In the genomic region with DNA sequence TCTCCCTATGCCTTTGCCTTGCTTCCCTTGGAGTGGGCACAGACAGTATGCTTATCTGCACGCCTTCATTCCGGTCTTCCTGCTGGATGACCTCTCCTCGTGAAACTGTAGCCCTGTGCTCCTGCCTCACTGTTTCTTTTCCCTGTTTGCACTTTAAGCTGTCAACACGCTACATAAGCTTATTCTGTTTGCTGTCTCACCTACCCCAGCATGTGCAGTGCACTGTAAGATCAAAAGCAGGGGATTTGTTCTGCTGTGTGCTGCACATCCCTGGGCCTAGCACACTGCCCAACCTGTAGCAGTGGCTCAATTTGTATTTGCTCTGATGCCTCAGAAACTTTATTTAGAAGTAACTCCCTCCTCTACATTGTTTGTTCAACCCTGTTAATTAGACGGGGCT, we compare ENCODE assay signal across 27 mouse cellular contexts.
"Had no signal": no experiment of that assay in that cellular context is flagged by ENCODE, and none has a peak within 500 bp of the region (broad histone marks: within the 10 kb centered on the region; RNA-seq: fewer than 3 reads in every experiment).

No protein-coding gene starts in this region.

- H3K4me3 ChIP-seq: gastrocnemius, adult 2 months; hindbrain, embryonic 10.5 days; hindbrain, embryonic 12.5 days; intestine, embryonic 15.5 days; layer of hippocampus, adult 2 months; left cerebral cortex, adult 2 months; limb, embryonic 10.5 days; limb, embryonic 12.5 days; liver, embryonic 13.5 days; liver, embryonic 15.5 days had no signal

- H3K27me3 ChIP-seq: hindbrain, embryonic 12.5 days; intestine, embryonic 15.5 days; liver, embryonic 13.5 days; liver, embryonic 15.5 days had no signal

- H3K4me1 ChIP-seq: intestine, embryonic 15.5 days; liver, embryonic 13.5 days; liver, embryonic 15.5 days had no signal

- H3K9me3 ChIP-seq: hindbrain, embryonic 10.5 days; hindbrain, embryonic 12.5 days; intestine, embryonic 15.5 days; limb, embryonic 10.5 days; liver, embryonic 13.5 days; liver, embryonic 15.5 days had no signal

- H3K36me3 ChIP-seq: hindbrain, embryonic 10.5 days; hindbrain, embryonic 12.5 days; intestine, embryonic 15.5 days; limb, embryonic 10.5 days; limb, embryonic 12.5 days; liver, embryonic 13.5 days; liver, embryonic 15.5 days had no signal

- ATAC-seq: forebrain, embryonic 16.5 days; hindbrain, embryonic 16.5 days; inflammation-experienced regulatory T-cells, adult 6 months; intestine, embryonic 15.5 days; intestine, postnatal 0 days; liver, postnatal 0 days had no signal

- DNase-seq: gastrocnemius, adult 2 months; gastrocnemius, postnatal 10 days; gastrocnemius, postnatal 25 days; heart, adult 18-20 months; heart, postnatal 4 days; kidney, adult 18-20 months; kidney, adult 8-10 months; kidney, postnatal 10 days; kidney, postnatal 25 days; kidney, postnatal 4 days; liver; liver, embryonic 13.5 days; liver, postnatal 0 days had no signal

- H3K27ac ChIP-seq: gastrocnemius, adult 2 months; hindbrain, embryonic 10.5 days; hindbrain, embryonic 12.5 days; hindbrain, embryonic 14.5 days; intestine, embryonic 15.5 days; layer of hippocampus, adult 2 months; left cerebral cortex, adult 2 months; limb, embryonic 10.5 days; limb, embryonic 12.5 days; liver, embryonic 13.5 days; liver, embryonic 15.5 days had no signal

- H3K9ac ChIP-seq: hindbrain, embryonic 12.5 days; hindbrain, embryonic 14.5 days; intestine, embryonic 15.5 days; limb, embryonic 12.5 days; liver, embryonic 13.5 days; liver, embryonic 15.5 days; liver, postnatal 0 days had no signal

- H3K4me2 ChIP-seq: hindbrain, embryonic 12.5 days; hindbrain, embryonic 14.5 days; intestine, embryonic 15.5 days; limb, embryonic 12.5 days; liver, embryonic 11.5 days; liver, embryonic 13.5 days; liver, embryonic 15.5 days had no signal
